ENCODE assay signal across 8 mouse cellular contexts in genomic region chr8:104191496-104191895, GRCm38 (mm10). TPM values are rescaled to one million over a fixed set of nuclear protein-coding genes. Genes with fewer than 3 reads are reported as not detected.
A peak's percentile ranks its signal among the peaks of the same experiment; 100 is the strongest.
DNase-seq lines count a peak whose midpoint lies in the region; ATAC-seq lines count a peak whose summit lies in the region.

No protein-coding gene starts in this region.

- 18% methylated on average over 11 of the region's 11 CpGs for WGBS in kidney, embryonic 15.5 days
- WGBS in hindbrain, embryonic 11.5 days: 23% methylated on average over 11 of the region's 11 CpGs
- 26% methylated on average over 11 of the region's 11 CpGs for WGBS in midbrain, embryonic 16.5 days

- no peaks in the 10 kb centered on the region for H3K9me3 ChIP-seq in kidney, embryonic 15.5 days (replicated peaks)
- H3K9me3 ChIP-seq in hindbrain, embryonic 11.5 days (ENCODE audit: control insufficient read depth, low read length): no peaks in the 10 kb centered on the region
- H3K9me3 ChIP-seq in midbrain, embryonic 16.5 days (replicated peaks; ENCODE audit: control insufficient read depth, low read length, poor library complexity, severe bottlenecking): no peaks in the 10 kb centered on the region; the same call in 1 of the 2 replicates

- peak overlapping the region; percentile 13; the same call in 1 of the 2 replicates for H3K4me2 ChIP-seq in kidney, embryonic 15.5 days
- H3K4me2 ChIP-seq in hindbrain, embryonic 11.5 days (replicated peaks; ENCODE audit: low read depth, low read length): no peak overlapping the region
- no peak overlapping the region for H3K4me2 ChIP-seq in midbrain, embryonic 16.5 days (ENCODE audit: low read length)

- peaks cover 12% of the 10 kb centered on the region for H3K4me1 ChIP-seq in kidney, embryonic 15.5 days
- no peaks in the 10 kb centered on the region for H3K4me1 ChIP-seq in hindbrain, embryonic 11.5 days (replicated peaks; ENCODE audit: control insufficient read depth, insufficient read depth, low read length)
- H3K4me1 ChIP-seq in midbrain, embryonic 16.5 days (ENCODE audit: control insufficient read depth, insufficient read depth, low read length): no peaks in the 10 kb centered on the region

- H3K9ac ChIP-seq in kidney, embryonic 15.5 days: no peak overlapping the region
- H3K9ac ChIP-seq in hindbrain, embryonic 11.5 days (ENCODE audit: low read depth, low read length): no peak overlapping the region
- H3K9ac ChIP-seq in midbrain, embryonic 16.5 days (ENCODE audit: low read depth, low read length): no peak overlapping the region

- no peak overlapping the region for H3K4me3 ChIP-seq in kidney, embryonic 15.5 days (replicated peaks)
- no peak overlapping the region for H3K4me3 ChIP-seq in hindbrain, embryonic 11.5 days (ENCODE audit: low read depth, low read length)
- no peak overlapping the region for H3K4me3 ChIP-seq in midbrain, embryonic 16.5 days (ENCODE audit: low read depth, low read length)

- peak; percentile 88 for ATAC-seq in kidney, embryonic 15.5 days (replicated peaks; ENCODE audit: low FRiP score)
- ATAC-seq in hindbrain, embryonic 11.5 days (ENCODE audit: low FRiP score): peak; percentile 89
- ATAC-seq in midbrain, embryonic 16.5 days: peak; percentile 80; the same call in 1 of the 2 replicates
- no peak for ATAC-seq in cerebellum, adult (ENCODE audit: insufficient number of reproducible peaks, low FRiP score, low TSS enrichment)

- H3K27me3 ChIP-seq in kidney, embryonic 15.5 days: no peaks in the 10 kb centered on the region
- no peaks in the 10 kb centered on the region for H3K27me3 ChIP-seq in hindbrain, embryonic 11.5 days (ENCODE audit: control insufficient read depth, insufficient read depth, low read length)
- H3K27me3 ChIP-seq in midbrain, embryonic 16.5 days (ENCODE audit: control insufficient read depth, insufficient read depth, low read depth, low read length): no peaks in the 10 kb centered on the region

- H3K36me3 ChIP-seq in kidney, embryonic 15.5 days: no peaks in the 10 kb centered on the region
- H3K36me3 ChIP-seq in hindbrain, embryonic 11.5 days (ENCODE audit: control insufficient read depth, insufficient read depth, low read length): no peaks in the 10 kb centered on the region
- no peaks in the 10 kb centered on the region for H3K36me3 ChIP-seq in midbrain, embryonic 16.5 days (ENCODE audit: control insufficient read depth, insufficient read depth, low read length)

- DNase-seq in kidney, adult 18-20 months: no peak
- peak; percentile 66 for DNase-seq in embryo, embryonic 10 days (ENCODE audit: low spot score)
- DNase-seq in hindbrain, embryonic 11.5 days (ENCODE audit: low spot score): peak; percentile 55
- DNase-seq in left cerebral cortex, adult 11 months (ENCODE audit: low spot score): no peak
- DNase-seq in spleen, postnatal 4 days (ENCODE audit: low spot score in 2 of 2): no peak

- no peak overlapping the region for H3K27ac ChIP-seq in kidney, embryonic 15.5 days
- peak overlapping the region; percentile 51 for H3K27ac ChIP-seq in hindbrain, embryonic 11.5 days (ENCODE audit: low read depth, low read length)
- H3K27ac ChIP-seq in midbrain, embryonic 16.5 days (ENCODE audit: low read length): no peak overlapping the region

RNA-seq across cellular contexts. Expression of gene Bean1, which starts 21.3 kb away (rescaled TPM):
- 2.1 and 2.4 TPM in 2 replicates for polyA plus RNA-seq in kidney, embryonic 15.5 days (2015; fragmentation: Nextera tagmentation; extraction: Ambion mirVana)
- polyA plus RNA-seq in hindbrain, embryonic 11.5 days (2014; fragmentation: Nextera tagmentation; extraction: Ambion mirVana): 0.71 and 0.88 TPM in 2 replicates
- polyA plus RNA-seq in midbrain, embryonic 16.5 days (2015; fragmentation: Nextera tagmentation; extraction: Ambion mirVana): 5.6 and 7.6 TPM in 2 replicates

RNA-seq across cellular contexts. Expression of gene Tk2, which starts 56.9 kb away (rescaled TPM):
- polyA plus RNA-seq in kidney, embryonic 15.5 days (2015; fragmentation: Nextera tagmentation; extraction: Ambion mirVana): 19.7 and 21.0 TPM in 2 replicates
- polyA plus RNA-seq in hindbrain, embryonic 11.5 days (2014; fragmentation: Nextera tagmentation; extraction: Ambion mirVana): 32.5 and 36.5 TPM in 2 replicates
- 46.3 and 51.5 TPM in 2 replicates for polyA plus RNA-seq in midbrain, embryonic 16.5 days (2015; fragmentation: Nextera tagmentation; extraction: Ambion mirVana)

RNA-seq across cellular contexts. Expression of gene Cklf, which starts 59.2 kb away (rescaled TPM):
- 43.0 and 46.8 TPM in 2 replicates for polyA plus RNA-seq in kidney, embryonic 15.5 days (2015; fragmentation: Nextera tagmentation; extraction: Ambion mirVana)
- polyA plus RNA-seq in hindbrain, embryonic 11.5 days (2014; fragmentation: Nextera tagmentation; extraction: Ambion mirVana): 30.9 and 36.5 TPM in 2 replicates
- 34.7 and 37.1 TPM in 2 replicates for polyA plus RNA-seq in midbrain, embryonic 16.5 days (2015; fragmentation: Nextera tagmentation; extraction: Ambion mirVana)

Comparison
In these comparisons a context has a peak if more than half of its experiments do, and no peak if none do; other contexts are left out.
1. DNase-seq: peak in embryo, embryonic 10 days (single experiment) and hindbrain, embryonic 11.5 days (single experiment); none in kidney, adult 18-20 months (single experiment), left cerebral cortex, adult 11 months (single experiment) and spleen, postnatal 4 days (0 of 2).